Comparison of ENCODE assay signal across 8 mouse cellular contexts in genomic region chr11:22002062-22002782, GRCm38 (mm10). TPM values are rescaled to one million over a fixed set of nuclear protein-coding genes. Genes with fewer than 3 reads are reported as not detected.
DNase-seq lines count a peak whose midpoint lies in the region; ATAC-seq and TF ChIP-seq lines count a peak whose summit lies in the region.

No protein-coding gene starts in this region.

- DNase-seq in kidney, adult 18-20 months, result peak; percentile 51
- DNase-seq in kidney, postnatal 14 days, result no peak
- no peak for DNase-seq in G1E (ENCODE audit: low spot score)
- DNase-seq in forebrain, embryonic 14.5 days (ENCODE audit: low spot score), result no peak
- no peak for DNase-seq in urinary bladder, postnatal 4 days (ENCODE audit: low spot score in 2 of 2)

- TF ChIP-seq CTCF in G1E (IDR thresholded peaks at IDR 0.05; ENCODE audit: low read depth, low read length), result no peak
- no peak for TF ChIP-seq CTCF in intestine, postnatal 0 days (IDR thresholded peaks at IDR 0.05; ENCODE audit: low read depth)

- WGBS in forebrain, embryonic 14.5 days, result under 1% methylated on average over 34 of the region's 34 CpGs
- WGBS in intestine, postnatal 0 days, result under 1% methylated on average over 34 of the region's 34 CpGs

- TF ChIP-seq POLR2A in myocyte (IDR thresholded peaks at IDR 0.05; ENCODE audit: insufficient read length, low read depth), result no peak

- ATAC-seq in G1E (ENCODE audit: extremely low read depth, insufficient number of reproducible peaks, low FRiP score, poor library complexity, severe bottlenecking), result no peak
- ATAC-seq in forebrain, embryonic 14.5 days, result no peak
- no peak for ATAC-seq in intestine, postnatal 0 days
- no peak for ATAC-seq in activated CD4-positive, CD25-positive, alpha-beta regulatory T cell, adult 4 months

- H3ac ChIP-seq in myocyte (ENCODE audit: control insufficient read depth, insufficient read length), result peak overlapping the region; percentile 66

- H3K27me3 ChIP-seq in G1E (ENCODE audit: insufficient read depth, low read length), result peaks cover 90% of the 10 kb centered on the region
- H3K27me3 ChIP-seq in forebrain, embryonic 14.5 days (replicated peaks; ENCODE audit: control insufficient read depth, insufficient read depth, low read length), result peaks cover 30% of the 10 kb centered on the region
- peaks cover 97% of the 10 kb centered on the region for H3K27me3 ChIP-seq in intestine, postnatal 0 days (replicated peaks; ENCODE audit: control insufficient read depth, insufficient read depth, low read length)
- no peaks in the 10 kb centered on the region for H3K27me3 ChIP-seq in myocyte (ENCODE audit: control insufficient read depth, insufficient read depth, insufficient read length)

- 0 out of 2 replicates have a peak, but pooled peaks cover 4% of the 10 kb centered on the region for H3K9me3 ChIP-seq in G1E (replicated peaks)
- no peaks in the 10 kb centered on the region for H3K9me3 ChIP-seq in forebrain, embryonic 14.5 days (replicated peaks; ENCODE audit: control insufficient read depth, low read length)
- H3K9me3 ChIP-seq in intestine, postnatal 0 days (ENCODE audit: control insufficient read depth), result no peaks in the 10 kb centered on the region

- H3K36me3 ChIP-seq in G1E (replicated peaks) (no peaks in the 10 kb centered on the region), myocyte (ENCODE audit: control insufficient read depth, insufficient read depth) (no peaks in the 10 kb centered on the region)
- H3K36me3 ChIP-seq in forebrain, embryonic 14.5 days (ENCODE audit: control insufficient read depth, insufficient read depth, low read length), result no peaks in the 10 kb centered on the region
- no peaks in the 10 kb centered on the region for H3K36me3 ChIP-seq in intestine, postnatal 0 days (ENCODE audit: control insufficient read depth, insufficient read depth)

- H3K9ac ChIP-seq in forebrain, embryonic 14.5 days (ENCODE audit: low read length), result peak overlapping the region; percentile 93
- H3K9ac ChIP-seq in intestine, postnatal 0 days (ENCODE audit: low read depth, low read length), result no peak overlapping the region

- H3K79me2 ChIP-seq in myocyte (ENCODE audit: control insufficient read depth, insufficient read depth), result no peaks in the 10 kb centered on the region

- H3K4me2 ChIP-seq in forebrain, embryonic 14.5 days (ENCODE audit: low read length), result peak overlapping the region; percentile 82
- peak overlapping the region; percentile 87 for H3K4me2 ChIP-seq in intestine, postnatal 0 days (replicated peaks; ENCODE audit: low read depth)
- H3K4me2 ChIP-seq in myocyte (ENCODE audit: low read depth), result peak overlapping the region; percentile 99

- H3K27ac ChIP-seq in forebrain, embryonic 14.5 days (ENCODE audit: low read depth, low read length), result peak overlapping the region; percentile 96
- H3K27ac ChIP-seq in intestine, postnatal 0 days (ENCODE audit: low read depth, low read length), result no peak overlapping the region

- H3K4me3 ChIP-seq in G1E (ENCODE audit: low read depth, low read length) (peak overlapping the region; percentile 67), myocyte (peak overlapping the region; percentile 40)
- peak overlapping the region; percentile 67 for H3K4me3 ChIP-seq in forebrain, embryonic 14.5 days (ENCODE audit: low read depth, low read length)
- H3K4me3 ChIP-seq in intestine, postnatal 0 days (ENCODE audit: low read depth, low read length), result peak overlapping the region; percentile 51

- peaks cover 33% of the 10 kb centered on the region for H3K4me1 ChIP-seq in G1E (ENCODE audit: insufficient read depth, low read depth, low read length)
- peaks cover 19% of the 10 kb centered on the region for H3K4me1 ChIP-seq in forebrain, embryonic 14.5 days (ENCODE audit: control insufficient read depth, insufficient read depth, low read length)
- H3K4me1 ChIP-seq in intestine, postnatal 0 days (replicated peaks; ENCODE audit: control insufficient read depth, insufficient read depth, low read length), result no peaks in the 10 kb centered on the region; the same call in 1 of the 2 replicates

TF ChIP-seq in myocyte, 11 proteins besides CTCF, POLR2A, EP300 and RAD21:
- TF ChIP-seq TCF12 (IDR thresholded peaks at IDR 0.05; ENCODE audit: insufficient read depth, poor library complexity, severe bottlenecking) (no peak), MYOG (IDR thresholded peaks at IDR 0.05; ENCODE audit: control insufficient read depth in 1 of 3, insufficient read depth in 1 of 3, insufficient read length in 2 of 3, low read depth in 2 of 3) (no peak), MAX (IDR thresholded peaks at IDR 0.05; ENCODE audit: low read depth) (no peak), CEBPB (IDR thresholded peaks at IDR 0.05; ENCODE audit: insufficient read depth, poor library complexity, severe bottlenecking) (no peak), SRF (IDR thresholded peaks at IDR 0.05; ENCODE audit: control insufficient read depth, insufficient read length, low read depth) (no peak), REST (IDR thresholded peaks at IDR 0.05; ENCODE audit: insufficient read depth, insufficient read length) (no peak), POLR2AphosphoS2 (IDR thresholded peaks at IDR 0.05; ENCODE audit: insufficient read length, low read depth) (no peak), MYOD1 (IDR thresholded peaks at IDR 0.05; ENCODE audit: control insufficient read depth in 1 of 3, insufficient read length in 2 of 3, low read depth in 2 of 3) (no peak), USF1 (IDR thresholded peaks at IDR 0.05; ENCODE audit: low read depth) (no peak)
TF ChIP-seq in myocyte: peak in this region for 0.

RNA-seq across cellular contexts. Expression of gene Otx1, which starts 0.5 kb away (rescaled TPM):
- total RNA-seq in G1E (2014; fragmentation: Nextera tagmentation) (not detected in 2 replicates), G1E (2017) (0.06 and 0.11 TPM in 2 replicates)
- polyA plus RNA-seq in G1E (2012) (0.12 and 0.13 TPM in 2 replicates), myocyte (2012; fragmentation: generic; extraction: Trizol) (0.72 TPM)
- 9.8 and 11.1 TPM in 2 replicates for polyA plus RNA-seq in forebrain, embryonic 14.5 days (2014; fragmentation: Nextera tagmentation; extraction: Ambion mirVana)
- polyA plus RNA-seq in intestine, postnatal 0 days (2015; fragmentation: Nextera tagmentation; extraction: Ambion mirVana), result not detected in 2 replicates
- under 1 TPM in 1 of 2 experiments, not detected in 1; 0.27 TPM for polyA plus RNA-seq in activated CD4-positive, CD25-positive, alpha-beta regulatory T cell, adult 4 months (2017; shearing (Covaris generic))
